Mouse (Mus musculus) neural tube, embryonic 15.5 days (tissue): ENCODE measurements around the gene Gm15517. TPM values are rescaled to one million over a fixed set of nuclear protein-coding genes. Genes with fewer than 3 reads are reported as not detected.
A peak's percentile ranks its signal among the peaks of the same experiment; 100 is the strongest.
"Not testable (repeated sequence)": the region's sequence is repeated elsewhere in the genome, so short reads cannot be mapped to it uniquely, and the experiment has no call there.

Source experiments
- ATAC-seq: fragments of 200-750 bp; cut with Nextera tagmentation; 2 replicates; pipeline ENCODE4 v1.8.0; 2017; ENCODE audit warnings: mild to moderate bottlenecking, moderate TSS enrichment, moderate library complexity; ENCODE audit not compliant: low FRiP score
- H3K27ac ChIP-seq: fragments of 300-500 bp; sonication (generic); replicated peaks from 2 replicates; pipeline ENCODE4 v1.5.1; 2015; ENCODE audit warnings: mild to moderate bottlenecking, inconsistent platforms
- H3K27me3 ChIP-seq: fragments of 300-500 bp; sonication (generic); replicated peaks from 2 replicates; pipeline ENCODE4 v1.6.1; 2015; ENCODE audit warnings: inconsistent platforms
- H3K36me3 ChIP-seq: fragments of 300-500 bp; sonication (generic); 2 replicates; pipeline ENCODE4 v1.6.1; 2015; ENCODE audit warnings: inconsistent platforms
- H3K4me1 ChIP-seq: fragments of 300-500 bp; sonication (generic); 2 replicates; pipeline ENCODE4 v1.6.1; 2015; ENCODE audit warnings: inconsistent platforms
- H3K4me2 ChIP-seq: fragments of 300-500 bp; sonication (generic); 2 replicates; pipeline ENCODE4 v1.6.1; 2015; ENCODE audit warnings: inconsistent platforms, mild to moderate bottlenecking, moderate library complexity
- H3K4me3 ChIP-seq: fragments of 300-500 bp; sonication (generic); replicated peaks from 2 replicates; pipeline ENCODE4 v1.5.1; 2015; ENCODE audit warnings: mild to moderate bottlenecking, inconsistent platforms
- H3K9ac ChIP-seq: fragments of 300-500 bp; sonication (generic); replicated peaks from 2 replicates; pipeline ENCODE4 v1.6.1; 2015; ENCODE audit warnings: mild to moderate bottlenecking, inconsistent platforms
- H3K9me3 ChIP-seq: fragments of 300-500 bp; sonication (generic); replicated peaks from 2 replicates; pipeline ENCODE4 v1.6.1; 2016; ENCODE audit warnings: inconsistent platforms
- WGBS: fragments of 180-500 bp; shearing (Covaris S2); methylation state at CpG from one replicate; pipeline ENCODE4 v1.1.7; 2015; ENCODE audit warnings: mixed read lengths; 5-methylcytosine and 5-hydroxymethylcytosine counted together
- polyA plus RNA-seq: library from polyadenylated mRNA; unstranded; fragments of >200 nt; fragmentation: Nextera tagmentation; extraction: Ambion mirVana; gene quantifications from 2 replicates; pipeline ENCODE4 v1.2.1, GENCODE M21; 2015

The Gm15517 gene
- polyA plus RNA-seq, 1 experiment from 2014 or later: not detected

- Histone ChIP-seq H3K27ac (0 out of 2 replicates have a peak overlapping the region, but pooled peaks have one; percentile 18), H3K36me3 (peaks cover 38% of the 10 kb centered on the region), H3K4me3 (peak overlapping the region; percentile 92), H3K4me2 (peak overlapping the region; percentile 67), H3K9ac (peak overlapping the region; percentile 98; the same call in 1 of the 2 replicates), H3K4me1 (peaks cover 45% of the 10 kb centered on the region), H3K27me3 (no peaks in the 10 kb centered on the region), H3K9me3 (no peaks in the 10 kb centered on the region)
- WGBS: 93% methylated on average over 2 of the region's 2 CpGs
- ATAC-seq: no peak
Observed at GRCm38 (mm10) chr7:44247971-44248370, 13.3 kb upstream of the Gm15517 start.

- H3K27me3 ChIP-seq: no peaks in the 10 kb centered on the region
- peaks cover 43% of the 10 kb centered on the region for H3K36me3 ChIP-seq
- 94% methylated on average over 4 of the region's 4 CpGs for WGBS
- H3K4me2 ChIP-seq: no peak overlapping the region
- no peaks in the 10 kb centered on the region for H3K9me3 ChIP-seq
- no peak overlapping the region for H3K9ac ChIP-seq
- no peak overlapping the region for H3K4me3 ChIP-seq
- no peak overlapping the region for H3K27ac ChIP-seq
- H3K4me1 ChIP-seq: peaks cover 45% of the 10 kb centered on the region
- no peak for ATAC-seq
Observed at GRCm38 (mm10) chr7:44249248-44249647, 12.0 kb upstream of the Gm15517 start.

DNA sequence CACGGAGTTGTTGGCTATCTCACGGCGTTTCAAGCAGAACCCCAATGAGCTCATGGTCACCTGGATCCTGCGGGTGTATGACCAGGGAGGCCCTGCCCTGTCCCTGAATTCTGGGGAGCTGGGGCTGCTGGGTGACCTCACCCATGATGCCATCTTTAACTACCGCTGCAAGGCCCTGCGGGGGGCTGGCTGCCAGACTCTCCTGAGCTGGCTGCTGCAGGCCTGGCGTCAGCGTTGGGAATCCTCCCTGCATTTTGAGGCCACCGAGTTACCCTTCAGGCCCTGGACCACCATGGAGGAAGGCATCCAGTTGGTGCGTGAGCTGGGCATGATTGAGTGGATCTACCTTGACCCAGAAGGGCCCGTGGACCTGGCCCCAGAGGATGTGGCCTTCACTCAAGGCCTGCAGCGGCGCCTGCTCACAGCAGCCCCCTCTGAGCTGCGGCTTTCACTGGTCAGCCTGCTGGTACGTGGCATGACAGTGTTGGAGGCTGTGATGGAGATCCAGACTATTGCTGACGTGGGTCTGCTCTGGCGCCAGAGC is 10.4 kb upstream of the Gm15517 start:
- H3K4me3 ChIP-seq, H3K27me3 ChIP-seq, ATAC-seq, H3K9me3 ChIP-seq, H3K27ac ChIP-seq, H3K4me2 ChIP-seq, H3K9ac ChIP-seq: not testable (repeated sequence)
- 90% methylated on average over 17 of the region's 17 CpGs for WGBS
- peaks cover 37% of the 10 kb centered on the region for H3K4me1 ChIP-seq
- peaks cover 43% of the 10 kb centered on the region for H3K36me3 ChIP-seq

GRCm38 (mm10) chr7:44253023-44253616 is 8.1 kb upstream of the Gm15517 start:
- Histone ChIP-seq H3K27ac (no peak overlapping the region), H3K9me3 (no peaks in the 10 kb centered on the region), H3K27me3 (no peaks in the 10 kb centered on the region), H3K4me3 (no peak overlapping the region), H3K4me1 (peaks cover 27% of the 10 kb centered on the region), H3K9ac (no peak overlapping the region), H3K36me3 (peaks cover 43% of the 10 kb centered on the region), H3K4me2 (no peak overlapping the region)
- no peak for ATAC-seq
- WGBS: 77% methylated on average over 15 of the region's 15 CpGs

GRCm38 (mm10) chr7:44254930-44255329 is 6.3 kb upstream of the Gm15517 start:
- peaks cover 11% of the 10 kb centered on the region for H3K4me1 ChIP-seq
- peaks cover 28% of the 10 kb centered on the region for H3K36me3 ChIP-seq
- H3K27ac ChIP-seq: no peak overlapping the region
- no peak overlapping the region for H3K4me3 ChIP-seq
- ATAC-seq: no peak
- no peak overlapping the region for H3K4me2 ChIP-seq
- H3K27me3 ChIP-seq: no peaks in the 10 kb centered on the region
- no peak overlapping the region for H3K9ac ChIP-seq
- H3K9me3 ChIP-seq: no peaks in the 10 kb centered on the region
- WGBS: 82% methylated on average over 6 of the region's 6 CpGs

GRCm38 (mm10) chr7:44257278-44257677 is 4.0 kb upstream of the Gm15517 start, which contains the start of gene Acp4:
TSS of gene Acp4 (minus strand) at chr7:44257378.
- Histone ChIP-seq H3K9ac (no peak within 1 kb of the TSS), H3K4me1 (peaks cover 5% of the 10 kb centered on the region; the same call in 1 of the 2 replicates), H3K9me3 (no peaks in the 10 kb centered on the region), H3K4me3 (no peak within 1 kb of the TSS), H3K27ac (no peak within 1 kb of the TSS), H3K27me3 (0 out of 2 replicates have a peak, but pooled peaks cover 8% of the 10 kb centered on the region), H3K4me2 (no peak within 1 kb of the TSS), H3K36me3 (peaks cover 12% of the 10 kb centered on the region)
- WGBS: 84% methylated on average over 4 of the region's 4 CpGs
- ATAC-seq: no peak

- Histone ChIP-seq H3K36me3 (no peaks in the 10 kb centered on the region), H3K4me1 (peaks cover 7% of the 10 kb centered on the region), H3K27ac (no peak overlapping the region), H3K9ac (no peak overlapping the region), H3K4me2 (no peak overlapping the region), H3K27me3 (0 out of 2 replicates have a peak, but pooled peaks cover 8% of the 10 kb centered on the region), H3K4me3 (no peak overlapping the region), H3K9me3 (no peaks in the 10 kb centered on the region)
- ATAC-seq: no peak
- 77% methylated on average over 6 of the region's 6 CpGs for WGBS
Observed at GRCm38 (mm10) chr7:44260410-44260809, 837 bp upstream of the Gm15517 start.

GRCm38 (mm10) chr7:44262791-44263643 is 1.8 kb downstream of the Gm15517 start:
- H3K36me3 ChIP-seq: no peaks in the 10 kb centered on the region
- H3K9me3 ChIP-seq: no peaks in the 10 kb centered on the region
- peak overlapping the region; percentile 38 for H3K4me3 ChIP-seq
- ATAC-seq: peak; percentile 87
- peaks cover 7% of the 10 kb centered on the region for H3K4me1 ChIP-seq
- peak overlapping the region; percentile 47 for H3K9ac ChIP-seq
- 1% methylated on average over 34 of the region's 34 CpGs for WGBS
- peak overlapping the region; percentile 75 for H3K27ac ChIP-seq
- H3K27me3 ChIP-seq: 0 out of 2 replicates have a peak, but pooled peaks cover 11% of the 10 kb centered on the region
- peak overlapping the region; percentile 76 for H3K4me2 ChIP-seq

DNA sequence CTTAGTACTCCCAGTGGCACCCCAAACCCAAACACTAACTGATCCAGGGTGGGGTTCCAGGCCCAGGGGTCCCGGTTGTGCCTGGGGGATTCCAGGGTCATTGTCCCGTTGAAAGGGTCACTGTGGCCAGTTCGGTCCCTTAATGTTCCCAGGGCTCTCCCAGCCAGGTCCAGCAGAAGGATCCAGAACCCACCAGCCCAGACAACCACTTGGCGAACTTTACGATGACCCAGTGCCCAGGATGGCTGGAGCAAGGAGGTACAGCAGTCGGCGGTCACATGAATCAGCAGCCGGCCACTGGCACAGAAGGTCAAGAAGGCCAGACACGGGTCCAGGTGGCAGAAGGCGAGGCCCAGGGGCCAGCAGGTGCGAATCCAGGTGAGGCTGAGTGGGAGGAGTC is 6.9 kb downstream of the Gm15517 start:
- no peak overlapping the region for H3K9ac ChIP-seq

GRCm38 (mm10) chr7:44269397-44269796 is 8.2 kb downstream of the Gm15517 start:
- H3K9me3 ChIP-seq: no peaks in the 10 kb centered on the region
- H3K36me3 ChIP-seq: no peaks in the 10 kb centered on the region
- no peak overlapping the region for H3K9ac ChIP-seq
- H3K4me1 ChIP-seq: no peaks in the 10 kb centered on the region
- ATAC-seq: no peak
- WGBS: 93% methylated on average over 2 of the region's 2 CpGs
- peaks cover 18% of the 10 kb centered on the region for H3K27me3 ChIP-seq
- H3K4me2 ChIP-seq: no peak overlapping the region
- no peak overlapping the region for H3K27ac ChIP-seq
- H3K4me3 ChIP-seq: no peak overlapping the region

More for the DNA sequence above, 6.9 kb downstream of the Gm15517 start:
- Histone ChIP-seq H3K4me2 (no peak overlapping the region), H3K27ac (no peak overlapping the region), H3K36me3 (no peaks in the 10 kb centered on the region), H3K9me3 (no peaks in the 10 kb centered on the region), H3K27me3 (peaks cover 7% of the 10 kb centered on the region; the same call in 1 of the 2 replicates), H3K4me3 (no peak overlapping the region), H3K4me1 (peaks cover 4% of the 10 kb centered on the region)
- 83% methylated on average over 11 of the region's 11 CpGs for WGBS
- ATAC-seq: no peak

GRCm38 (mm10) chr7:44271309-44271708 is 10.1 kb downstream of the Gm15517 start:
- 66% methylated on average over 2 of the region's 2 CpGs for whole genome bisulfite sequencing
- peak; percentile 53; the same call in 1 of the 2 replicates for ATAC-seq

More at GRCm38 (mm10) chr7:44271309-44271708, 10.1 kb downstream of the Gm15517 start:
- H3K9ac ChIP-seq: no peak overlapping the region
- no peaks in the 10 kb centered on the region for H3K4me1 ChIP-seq
- peaks cover 15% of the 10 kb centered on the region for H3K27me3 ChIP-seq
- no peak overlapping the region for H3K4me3 ChIP-seq
- H3K4me2 ChIP-seq: no peak overlapping the region
- H3K36me3 ChIP-seq: no peaks in the 10 kb centered on the region
- H3K9me3 ChIP-seq: no peaks in the 10 kb centered on the region
- no peak overlapping the region for H3K27ac ChIP-seq
